Comparison of ENCODE assay signal across 8 mouse cellular contexts in genomic region chr5:121842665-121843118, GRCm38 (mm10). TPM values are rescaled to one million over a fixed set of nuclear protein-coding genes. Genes with fewer than 3 reads are reported as not detected.
A peak's percentile ranks its signal among the peaks of the same experiment; 100 is the strongest.
DNase-seq lines count a peak whose midpoint lies in the region; ATAC-seq and TF ChIP-seq lines count a peak whose summit lies in the region.

No protein-coding gene starts in this region.

- intact Hi-C loops in heart, postnatal 36 days (cut with DNase I) = loop anchor here (1.0 to 5.0 kb wide), 4 partner anchors 26 to 180 kb away; partner anchors contain the start of genes Acad10, Atxn2 and Brap

- in situ Hi-C loops in ES-E14 (cut with MboI; ENCODE audit: low sequenced_read_pairs in 2 of 2, unreplicated experiment in 2 of 2) = no loop called here

- peaks cover 32% of the 10 kb centered on the region for H3K27me3 ChIP-seq in forebrain, embryonic 15.5 days
- H3K27me3 ChIP-seq in lung, postnatal 0 days (replicated peaks; ENCODE audit: insufficient read depth, low read length) = no peaks in the 10 kb centered on the region; the same call in 1 of the 2 replicates

- H3K4me2 ChIP-seq in forebrain, embryonic 15.5 days (replicated peaks) = peak overlapping the region; percentile 77
- H3K4me2 ChIP-seq in lung, postnatal 0 days (replicated peaks; ENCODE audit: low read depth, low read length) = peak overlapping the region; percentile 75

- no peak for DNase-seq in ES-E14 (ENCODE audit: low read depth, low spot score)
- peak; percentile 81 for DNase-seq in cerebellum, adult 11-12 months
- peak; percentile 92 to 93 for DNase-seq in heart, postnatal 36 days
- DNase-seq in layer of hippocampus, postnatal 10 days (ENCODE audit: low spot score in 2 of 2) = peak; percentile 88 to 90
- DNase-seq in lung, postnatal 0 days (ENCODE audit: low spot score) = peak; percentile 84
- DNase-seq in ovary, postnatal 10 days (ENCODE audit: low spot score) = peak; percentile 75
- DNase-seq in thymus, postnatal 0 days (ENCODE audit: low spot score) = peak; percentile 85

- H3K4me1 ChIP-seq in ES-E14 (ENCODE audit: control insufficient read depth in 2 of 2, insufficient read depth in 2 of 2, low read length in 2 of 2, poor library complexity in 1 of 2) = peaks cover 6 to 22% of the 10 kb centered on the region in 2 experiments
- H3K4me1 ChIP-seq in forebrain, embryonic 15.5 days = peaks cover 29% of the 10 kb centered on the region
- peaks cover 16% of the 10 kb centered on the region; the same call in 1 of the 2 replicates for H3K4me1 ChIP-seq in lung, postnatal 0 days (ENCODE audit: insufficient read depth, low read depth, low read length)

- TF ChIP-seq EP300 in lung, postnatal 0 days (IDR thresholded peaks at IDR 0.05) = no peak; the same call in 1 of the 2 replicates

- no peak overlapping the region for H3K27ac ChIP-seq in ES-E14 (ENCODE audit: insufficient read depth, low read depth, low read length, poor library complexity, severe bottlenecking)
- no peak overlapping the region for H3K27ac ChIP-seq in forebrain, embryonic 15.5 days (replicated peaks)
- peak overlapping the region; percentile 34 for H3K27ac ChIP-seq in lung, postnatal 0 days (ENCODE audit: low read length)

- H3K4me3 ChIP-seq in ES-E14 (ENCODE audit: insufficient read depth in 1 of 2, low read depth in 1 of 2, low read length in 2 of 2, poor library complexity in 1 of 2, severe bottlenecking in 1 of 2) = peak overlapping the region; percentile 63 to 67
- H3K4me3 ChIP-seq in forebrain, embryonic 15.5 days = peak overlapping the region; percentile 50
- peak overlapping the region; percentile 44 for H3K4me3 ChIP-seq in lung, postnatal 0 days (ENCODE audit: low read depth, low read length)

- H3K36me3 ChIP-seq in ES-E14 (ENCODE audit: control insufficient read depth, insufficient read depth, low read length, poor library complexity, severe bottlenecking) = no peaks in the 10 kb centered on the region
- no peaks in the 10 kb centered on the region for H3K36me3 ChIP-seq in forebrain, embryonic 15.5 days
- H3K36me3 ChIP-seq in lung, postnatal 0 days (ENCODE audit: insufficient read depth, low read length) = no peaks in the 10 kb centered on the region

- H3K9ac ChIP-seq in ES-E14 (ENCODE audit: insufficient read depth, low read depth, low read length, poor library complexity, severe bottlenecking) = peak overlapping the region; percentile 63
- H3K9ac ChIP-seq in forebrain, embryonic 15.5 days (replicated peaks) = peak overlapping the region; percentile 57
- H3K9ac ChIP-seq in lung, postnatal 0 days (replicated peaks; ENCODE audit: low read depth) = 0 out of 2 replicates have a peak overlapping the region, but pooled peaks have one; percentile 26

- H3K9me3 ChIP-seq in ES-E14 (ENCODE audit: control insufficient read depth, insufficient read depth, low read depth, low read length) = no peaks in the 10 kb centered on the region
- no peaks in the 10 kb centered on the region for H3K9me3 ChIP-seq in forebrain, embryonic 15.5 days
- no peaks in the 10 kb centered on the region for H3K9me3 ChIP-seq in lung, postnatal 0 days (ENCODE audit: low read length)

- peak; percentile 52 for ATAC-seq in forebrain, embryonic 15.5 days (replicated peaks)
- ATAC-seq in lung, postnatal 0 days = peak; percentile 70

- peak; percentile 99 for TF ChIP-seq CTCF in lung, postnatal 0 days (IDR thresholded peaks at IDR 0.05)

- WGBS in forebrain, embryonic 15.5 days = under 1% methylated on average over 33 of the region's 33 CpGs
- WGBS in lung, postnatal 0 days = 1% methylated on average over 32 of the region's 33 CpGs

TF ChIP-seq in ES-E14, 5 proteins besides CTCF, POLR2A, EP300 and RAD21:
- TF ChIP-seq ZC3H11A (IDR thresholded peaks at IDR 0.05; ENCODE audit: borderline replicate concordance, low read depth, low read length) (0 out of 2 replicates have a peak, but pooled peaks have one; percentile 43), CHD2 (IDR thresholded peaks at IDR 0.05; ENCODE audit: low read depth, low read length) (no peak), HCFC1 (IDR thresholded peaks at IDR 0.05; ENCODE audit: borderline replicate concordance, insufficient read depth, low read length) (no peak), ZNF384 (IDR thresholded peaks at IDR 0.05; ENCODE audit: low read depth, low read length) (no peak), MAFK (IDR thresholded peaks at IDR 0.05; ENCODE audit: insufficient read depth, low read depth, low read length) (no peak)

RNA-seq across cellular contexts. Expression of gene Sh2b3, which starts 5.2 kb away (rescaled TPM):
- 9.1 and 10.5 TPM in 2 replicates for total RNA-seq in ES-E14 (2012; rRNA removed)
- 5.9 and 6.7 TPM in 2 replicates for polyA plus RNA-seq in forebrain, embryonic 15.5 days (2015; fragmentation: Nextera tagmentation; extraction: Ambion mirVana)
- total RNA-seq in heart, postnatal 36 days (2021) = 10 to 100 TPM; 23.8 to 28.1 TPM
- 10 to 100 TPM; 16.5 to 16.7 TPM for total RNA-seq in layer of hippocampus, postnatal 10 days (2021)
- polyA plus RNA-seq in lung, postnatal 0 days (2015; fragmentation: Nextera tagmentation; extraction: Ambion mirVana) = 24.4 and 26.2 TPM in 2 replicates
- 13.1 and 13.9 TPM in 2 replicates for polyA plus RNA-seq in thymus, postnatal 0 days (2015; fragmentation: Nextera tagmentation; extraction: Ambion mirVana)

RNA-seq across cellular contexts. Expression of gene Pheta1, which starts 6.1 kb away (rescaled TPM):
- 13.4 and 13.6 TPM in 2 replicates for total RNA-seq in ES-E14 (2012; rRNA removed)
- 58.9 and 59.3 TPM in 2 replicates for polyA plus RNA-seq in forebrain, embryonic 15.5 days (2015; fragmentation: Nextera tagmentation; extraction: Ambion mirVana)
- 10 to 100 TPM; 11.6 to 12.6 TPM for total RNA-seq in heart, postnatal 36 days (2021)
- 10 to 100 TPM; 12.1 to 12.2 TPM for total RNA-seq in layer of hippocampus, postnatal 10 days (2021)
- 22.7 and 23.4 TPM in 2 replicates for polyA plus RNA-seq in lung, postnatal 0 days (2015; fragmentation: Nextera tagmentation; extraction: Ambion mirVana)
- polyA plus RNA-seq in thymus, postnatal 0 days (2015; fragmentation: Nextera tagmentation; extraction: Ambion mirVana) = 14.0 and 15.2 TPM in 2 replicates
